Mouse (Mus musculus): ENCODE results near the gene Rilpl1.

Gene Rilpl1

GRCm38 (mm10) chr5:124452494-124453228 is 78.5 kb downstream of the Rilpl1 start:
- DNase-seq (ENCODE audit: low read depth) = no peak

GRCm38 (mm10) chr5:124450641-124451340 is 80.4 kb downstream of the Rilpl1 start:
- no peak for DNase-seq (ENCODE audit: low read depth)

- no peak for DNase-seq (ENCODE audit: low read depth)
Observed at GRCm38 (mm10) chr5:124450051-124450450, 81.1 kb downstream of the Rilpl1 start.

- DNase-seq (ENCODE audit: low read depth) = no peak
Observed at GRCm38 (mm10) chr5:124449494-124449893, 81.7 kb downstream of the Rilpl1 start.

GRCm38 (mm10) chr5:124446301-124446881 is 84.8 kb downstream of the Rilpl1 start:
- peak; percentile 88 for DNase-seq (ENCODE audit: low read depth)

- DNase-seq (ENCODE audit: low read depth) = no peak
Observed at GRCm38 (mm10) chr5:124445621-124446293, 85.4 kb downstream of the Rilpl1 start.

GRCm38 (mm10) chr5:124444661-124445561 is 86.3 kb downstream of the Rilpl1 start:
- DNase-seq (ENCODE audit: low read depth) = no peak

- DNase-seq (ENCODE audit: low read depth) = no peak
Observed at GRCm38 (mm10) chr5:124444208-124444607, 87.0 kb downstream of the Rilpl1 start.

Measured in fibroblast of lung, adult 2 months (primary cell).